Comparison of ENCODE assay signal across 8 mouse cellular contexts in the genomic region with DNA sequence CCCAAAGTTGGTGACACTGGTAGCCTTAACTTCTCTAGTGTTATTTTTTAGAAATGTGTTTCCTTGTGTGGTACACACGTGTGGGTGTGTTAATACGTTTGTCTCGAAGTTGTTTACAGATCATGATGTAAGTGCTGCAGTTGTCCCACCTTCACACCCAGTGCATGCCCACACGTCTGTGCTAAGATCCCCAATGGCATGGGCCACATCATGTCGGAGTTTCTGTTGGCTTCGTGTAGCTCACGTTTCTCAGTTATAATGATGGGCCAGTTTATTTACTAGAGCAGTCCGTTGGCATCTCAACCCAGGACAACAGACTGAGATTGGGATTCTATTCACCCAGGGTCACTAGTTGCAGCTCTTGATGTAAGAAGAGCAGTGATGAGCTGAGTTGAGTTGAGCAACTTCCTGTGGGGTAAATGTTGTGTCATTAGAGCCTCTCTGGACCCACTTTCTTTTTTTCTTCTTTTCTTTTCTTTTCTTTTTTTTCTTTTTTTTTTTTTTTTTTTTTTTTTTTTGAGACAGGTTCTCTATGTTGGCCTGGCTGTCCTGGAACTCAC. TPM values are rescaled to one million over a fixed set of nuclear protein-coding genes. Genes with fewer than 3 reads are reported as not detected.
DNase-seq lines count a peak whose midpoint lies in the region; ATAC-seq and TF ChIP-seq lines count a peak whose summit lies in the region.

No protein-coding gene starts in this region.

- peaks cover 21% of the 10 kb centered on the region for H3K4me1 ChIP-seq in hindbrain, embryonic 12.5 days
- H3K4me1 ChIP-seq in hindbrain, embryonic 11.5 days (replicated peaks; ENCODE audit: control insufficient read depth, insufficient read depth, low read length), result no peaks in the 10 kb centered on the region
- H3K4me1 ChIP-seq in MEL (ENCODE audit: control insufficient read depth in 1 of 2, insufficient read depth in 2 of 2, low read length in 2 of 2), result no peaks in the 10 kb centered on the region; a peak in 1 of 4 replicates
- peaks cover 13% of the 10 kb centered on the region for H3K4me1 ChIP-seq in forebrain, postnatal 0 days (ENCODE audit: insufficient read depth)
- H3K4me1 ChIP-seq in midbrain, embryonic 11.5 days (ENCODE audit: control insufficient read depth, insufficient read depth, low read length), result peaks cover 8% of the 10 kb centered on the region; the same call in 1 of the 2 replicates

- no peak for TF ChIP-seq CTCF in MEL (IDR thresholded peaks at IDR 0.05 in 2 of 3, conservative IDR thresholded peaks at IDR 0.05 in 1 of 3; ENCODE audit: control insufficient read depth in 1 of 3, insufficient read depth in 1 of 3, low read depth in 2 of 3, low read length in 3 of 3, poor library complexity in 1 of 3, severe bottlenecking in 1 of 3)
- no peak for TF ChIP-seq CTCF in forebrain, postnatal 0 days (IDR thresholded peaks at IDR 0.05; ENCODE audit: low read depth)

- peak overlapping the region; percentile 73 for H3K4me2 ChIP-seq in hindbrain, embryonic 12.5 days (replicated peaks)
- no peak overlapping the region for H3K4me2 ChIP-seq in hindbrain, embryonic 11.5 days (replicated peaks; ENCODE audit: low read depth, low read length)
- H3K4me2 ChIP-seq in forebrain, postnatal 0 days (ENCODE audit: low read depth), result peak overlapping the region; percentile 62
- peak overlapping the region; percentile 65; the same call in 1 of the 2 replicates for H3K4me2 ChIP-seq in midbrain, embryonic 11.5 days

- TF ChIP-seq RAD21 in MEL (IDR thresholded peaks at IDR 0.05; ENCODE audit: low read depth, low read length), result no peak

- H3K27ac ChIP-seq in hindbrain, embryonic 12.5 days, result no peak overlapping the region
- no peak overlapping the region for H3K27ac ChIP-seq in hindbrain, embryonic 11.5 days (ENCODE audit: low read depth, low read length)
- H3K27ac ChIP-seq in MEL (ENCODE audit: control insufficient read depth, low read depth, low read length), result no peak overlapping the region
- no peak overlapping the region for H3K27ac ChIP-seq in forebrain, postnatal 0 days (ENCODE audit: low read depth, low read length)
- no peak overlapping the region for H3K27ac ChIP-seq in midbrain, embryonic 11.5 days (ENCODE audit: low read depth, low read length)

- H3K36me3 ChIP-seq in hindbrain, embryonic 12.5 days, result 0 out of 2 replicates have a peak, but pooled peaks cover 2% of the 10 kb centered on the region
- no peaks in the 10 kb centered on the region for H3K36me3 ChIP-seq in hindbrain, embryonic 11.5 days (ENCODE audit: control insufficient read depth, insufficient read depth, low read length)
- H3K36me3 ChIP-seq in MEL (ENCODE audit: control insufficient read depth in 1 of 2, insufficient read depth in 2 of 2, low read length in 2 of 2), result no peaks in the 10 kb centered on the region; a peak in 1 of 4 replicates
- H3K36me3 ChIP-seq in forebrain, postnatal 0 days (ENCODE audit: insufficient read depth), result peaks cover 3% of the 10 kb centered on the region; the same call in 1 of the 2 replicates
- no peaks in the 10 kb centered on the region for H3K36me3 ChIP-seq in midbrain, embryonic 11.5 days (ENCODE audit: control insufficient read depth, insufficient read depth, low read length)

- H3K9ac ChIP-seq in hindbrain, embryonic 12.5 days, result no peak overlapping the region
- H3K9ac ChIP-seq in hindbrain, embryonic 11.5 days (ENCODE audit: low read depth, low read length), result no peak overlapping the region
- H3K9ac ChIP-seq in MEL (ENCODE audit: control insufficient read depth, low read depth, low read length, poor library complexity, severe bottlenecking), result no peak overlapping the region
- no peak overlapping the region for H3K9ac ChIP-seq in forebrain, postnatal 0 days
- H3K9ac ChIP-seq in midbrain, embryonic 11.5 days (ENCODE audit: low read length), result no peak overlapping the region

- no peak overlapping the region for H3K4me3 ChIP-seq in hindbrain, embryonic 12.5 days
- H3K4me3 ChIP-seq in hindbrain, embryonic 11.5 days (ENCODE audit: low read depth, low read length), result no peak overlapping the region
- no peak overlapping the region for H3K4me3 ChIP-seq in MEL (ENCODE audit: control insufficient read depth in 1 of 2, insufficient read depth in 1 of 2, low read depth in 2 of 2, low read length in 2 of 2)
- peak overlapping the region; percentile 10; the same call in 1 of the 2 replicates for H3K4me3 ChIP-seq in forebrain, postnatal 0 days (ENCODE audit: low read depth, low read length)
- no peak overlapping the region for H3K4me3 ChIP-seq in midbrain, embryonic 11.5 days (ENCODE audit: low read depth, low read length)

- no peak for DNase-seq in hindbrain, embryonic 11.5 days (ENCODE audit: low spot score)
- DNase-seq in MEL (ENCODE audit: low read depth, low spot score), result peak; percentile 8
- DNase-seq in forebrain, postnatal 0 days, result no peak
- DNase-seq in midbrain, embryonic 11.5 days (ENCODE audit: low spot score, missing footprints), result peak; percentile 81
- no peak for DNase-seq in urinary bladder, postnatal 25 days (ENCODE audit: low spot score)
- no peak for DNase-seq in cerebellum, adult 8-10 months
- no peak for DNase-seq in frontal cortex, postnatal 14 days (ENCODE audit: low spot score in 2 of 2)

- 84% methylated on average over 8 of the region's 8 CpGs for WGBS in hindbrain, embryonic 12.5 days
- WGBS in hindbrain, embryonic 11.5 days, result 85% methylated on average over 8 of the region's 8 CpGs
- 79% methylated on average over 8 of the region's 8 CpGs for WGBS in forebrain, postnatal 0 days
- 84% methylated on average over 8 of the region's 8 CpGs for WGBS in midbrain, embryonic 11.5 days

- TF ChIP-seq POLR2A in MEL (IDR thresholded peaks at IDR 0.05; ENCODE audit: control insufficient read depth in 1 of 2, insufficient read depth in 1 of 2, low read depth in 1 of 2, low read length in 2 of 2, poor library complexity in 1 of 2), result no peak

- H3K79me2 ChIP-seq in MEL (ENCODE audit: control insufficient read depth, insufficient read depth, low read length, poor library complexity), result peaks cover 3% of the 10 kb centered on the region

- H3K27me3 ChIP-seq in hindbrain, embryonic 12.5 days, result no peaks in the 10 kb centered on the region
- H3K27me3 ChIP-seq in hindbrain, embryonic 11.5 days (ENCODE audit: control insufficient read depth, insufficient read depth, low read length), result no peaks in the 10 kb centered on the region
- no peaks in the 10 kb centered on the region for H3K27me3 ChIP-seq in MEL (ENCODE audit: control insufficient read depth in 1 of 2, insufficient read depth in 2 of 2, low read length in 2 of 2)
- H3K27me3 ChIP-seq in forebrain, postnatal 0 days (ENCODE audit: insufficient read depth, low read length), result no peaks in the 10 kb centered on the region
- no peaks in the 10 kb centered on the region for H3K27me3 ChIP-seq in midbrain, embryonic 11.5 days (ENCODE audit: control insufficient read depth, insufficient read depth, low read length)

- no peaks in the 10 kb centered on the region for H3K9me3 ChIP-seq in hindbrain, embryonic 12.5 days (replicated peaks)
- no peaks in the 10 kb centered on the region for H3K9me3 ChIP-seq in hindbrain, embryonic 11.5 days (ENCODE audit: control insufficient read depth, low read length)
- H3K9me3 ChIP-seq in MEL (replicated peaks; ENCODE audit: insufficient read depth, low read length), result no peaks in the 10 kb centered on the region
- no peaks in the 10 kb centered on the region for H3K9me3 ChIP-seq in forebrain, postnatal 0 days (ENCODE audit: low read length)
- no peaks in the 10 kb centered on the region for H3K9me3 ChIP-seq in midbrain, embryonic 11.5 days (ENCODE audit: control insufficient read depth, low read length)

- no peak for TF ChIP-seq EP300 in MEL (IDR thresholded peaks at IDR 0.05; ENCODE audit: low read depth in 1 of 2, low read length in 2 of 2)

- ATAC-seq in hindbrain, embryonic 12.5 days (ENCODE audit: low FRiP score), result no peak
- no peak for ATAC-seq in hindbrain, embryonic 11.5 days (ENCODE audit: low FRiP score)
- no peak for ATAC-seq in forebrain, postnatal 0 days
- no peak for ATAC-seq in midbrain, embryonic 11.5 days (ENCODE audit: low FRiP score)

TF ChIP-seq in MEL, 35 proteins besides CTCF, POLR2A, EP300 and RAD21 (continues in another document):
- TF ChIP-seq TBP (IDR thresholded peaks at IDR 0.05; ENCODE audit: low read depth, low read length) (no peak), GATA1 (IDR thresholded peaks at IDR 0.05; ENCODE audit: low read depth, low read length) (no peak), ELF1 (IDR thresholded peaks at IDR 0.05; ENCODE audit: low read depth, low read length) (no peak), MAFK (IDR thresholded peaks at IDR 0.05; ENCODE audit: borderline replicate concordance, low read depth, low read length) (no peak), NRF1 (IDR thresholded peaks at IDR 0.05; ENCODE audit: insufficient read depth, low read depth, low read length, poor library complexity, severe bottlenecking) (no peak), E2F4 (IDR thresholded peaks at IDR 0.05; ENCODE audit: borderline replicate concordance, low read depth, low read length) (no peak), HCFC1 (IDR thresholded peaks at IDR 0.05; ENCODE audit: low read depth, low read length) (no peak), ZKSCAN1 (IDR thresholded peaks at IDR 0.05; ENCODE audit: low read depth, low read length) (no peak), RCOR1 (IDR thresholded peaks at IDR 0.05; ENCODE audit: low read depth, low read length) (no peak), JUND (IDR thresholded peaks at IDR 0.05; ENCODE audit: low read depth, low read length) (no peak), ETS1 (IDR thresholded peaks at IDR 0.05; ENCODE audit: low read depth, low read length) (no peak), USF2 (IDR thresholded peaks at IDR 0.05; ENCODE audit: borderline replicate concordance in 1 of 2, insufficient read depth in 1 of 2, low read depth in 1 of 2, low read length in 2 of 2) (no peak), MYB (IDR thresholded peaks at IDR 0.05; ENCODE audit: low read depth, low read length) (no peak), NELFE (IDR thresholded peaks at IDR 0.05; ENCODE audit: low read depth, low read length) (no peak), USF1 (IDR thresholded peaks at IDR 0.05; ENCODE audit: low read depth, low read length) (no peak), SIN3A (IDR thresholded peaks at IDR 0.05; ENCODE audit: low read length) (no peak), CHD1 (IDR thresholded peaks at IDR 0.05; ENCODE audit: low read depth, low read length) (no peak)

RNA-seq across cellular contexts. Expression of gene Rap2a, which starts 2.2 kb away (rescaled TPM):
- 22.4 and 23.2 TPM in 2 replicates for polyA plus RNA-seq in hindbrain, embryonic 12.5 days (2016; fragmentation: Nextera tagmentation; extraction: Ambion mirVana)
- 19.2 and 20.1 TPM in 2 replicates for polyA plus RNA-seq in hindbrain, embryonic 11.5 days (2014; fragmentation: Nextera tagmentation; extraction: Ambion mirVana)
- 4.7 and 5.1 TPM in 2 replicates for total RNA-seq in MEL (2012; rRNA removed)
- polyA plus RNA-seq in MEL (2012; ENCODE audit: insufficient read depth in 1 of 2, insufficient read length in 2 of 2, low read depth in 1 of 2, low replicate concordance in 2 of 2, missing spikeins in 1 of 2), result 1 to 10 TPM in 1 of 2 experiments, not detected in 1; 8.6 TPM
- total RNA-seq in forebrain, postnatal 0 days (2014; rRNA removed), result 75.9 and 78.4 TPM in 2 replicates
- 19.3 and 29.5 TPM in 2 replicates for polyA plus RNA-seq in forebrain, postnatal 0 days (2015; fragmentation: Nextera tagmentation; extraction: Ambion mirVana)
- 19.7 TPM in 2 replicates for polyA plus RNA-seq in midbrain, embryonic 11.5 days (2014; fragmentation: Nextera tagmentation; extraction: Ambion mirVana)

Comparison
In these comparisons a context has a peak if more than half of its experiments do, and no peak if none do; other contexts are left out.
1. DNase-seq: peak in MEL (single experiment) and midbrain, embryonic 11.5 days (single experiment); none in hindbrain, embryonic 11.5 days (single experiment), forebrain, postnatal 0 days (single experiment), urinary bladder, postnatal 25 days (single experiment), cerebellum, adult 8-10 months (single experiment) and frontal cortex, postnatal 14 days (0 of 2).